In the genomic region with DNA sequence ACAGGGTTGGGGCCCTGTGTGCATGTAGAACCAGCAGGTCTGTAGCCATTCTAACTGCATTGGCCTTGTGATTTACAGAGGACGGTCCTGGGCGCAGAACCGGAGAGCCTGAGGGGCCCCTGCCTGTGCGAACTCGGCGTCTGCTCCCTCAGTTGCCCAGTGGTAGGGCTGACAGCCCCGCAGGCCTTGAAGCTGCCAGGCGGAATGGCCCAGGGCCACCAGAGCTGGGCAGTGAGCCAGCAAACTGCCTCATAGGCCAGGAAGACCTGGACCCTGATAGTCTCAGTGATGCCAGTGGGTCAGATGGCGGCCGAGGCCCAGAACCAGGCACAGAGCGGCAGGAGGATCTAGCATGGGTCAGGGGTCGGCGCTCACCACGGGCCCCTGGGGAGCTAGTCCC, we compare ENCODE assay signal across 9 mouse cellular contexts. TPM values are rescaled to one million over a fixed set of nuclear protein-coding genes. Genes with fewer than 3 reads are reported as not detected.
DNase-seq lines count a peak whose midpoint lies in the region; ATAC-seq and TF ChIP-seq lines count a peak whose summit lies in the region.
"Had no signal": no experiment of that assay in that cellular context is flagged by ENCODE, and none has a peak within 500 bp of the region (broad histone marks: within the 10 kb centered on the region; RNA-seq: fewer than 3 reads in every experiment).

No protein-coding gene starts in this region.

- H3K4me2 ChIP-seq in heart, embryonic 12.5 days, result no peak overlapping the region
- no peak overlapping the region for H3K4me2 ChIP-seq in hindbrain, embryonic 13.5 days
- H3K4me2 ChIP-seq: liver, embryonic 15.5 days had no signal

- ATAC-seq in heart, embryonic 12.5 days (ENCODE audit: insufficient number of reproducible peaks, low FRiP score), result no peak
- no peak for ATAC-seq in hindbrain, embryonic 13.5 days (ENCODE audit: low FRiP score)
- ATAC-seq in megakaryocyte progenitor cell, adult 5-6 weeks (replicated peaks; ENCODE audit: poor library complexity), result no peak

- TF ChIP-seq CTCF in E14TG2a.4 (conservative IDR thresholded peaks at IDR 0.05; ENCODE audit: low read length), result no peak
- TF ChIP-seq CTCF in brain, embryonic 14.5 days (IDR thresholded peaks at IDR 0.05; ENCODE audit: borderline replicate concordance, extremely low read depth, insufficient read depth, insufficient read length), result no peak

- WGBS in heart, embryonic 12.5 days, result 88% methylated on average over 14 of the region's 14 CpGs
- 93% methylated on average over 14 of the region's 14 CpGs for WGBS in hindbrain, embryonic 13.5 days

- DNase-seq in heart, adult 11 months, result peak; percentile 88
- peak; percentile 36 for DNase-seq in brain, embryonic 14.5 days (ENCODE audit: low read depth)
- DNase-seq in kidney, adult 8-10 months, result peak; percentile 66 to 78
- DNase-seq in urinary bladder, postnatal 4 days (ENCODE audit: low spot score in 2 of 2), result no peak

- H3K27me3 ChIP-seq in heart, embryonic 12.5 days (replicated peaks), result no peaks in the 10 kb centered on the region
- H3K27me3 ChIP-seq in E14TG2a.4 (ENCODE audit: insufficient read depth, low read length), result no peaks in the 10 kb centered on the region
- no peaks in the 10 kb centered on the region for H3K27me3 ChIP-seq in hindbrain, embryonic 13.5 days
- H3K27me3 ChIP-seq: liver, embryonic 15.5 days had no signal

- H3K9me3 ChIP-seq in heart, embryonic 12.5 days (replicated peaks), result no peaks in the 10 kb centered on the region
- no peaks in the 10 kb centered on the region for H3K9me3 ChIP-seq in E14TG2a.4 (ENCODE audit: low read length)
- H3K9me3 ChIP-seq in hindbrain, embryonic 13.5 days, result no peaks in the 10 kb centered on the region
- H3K9me3 ChIP-seq: liver, embryonic 15.5 days had no signal

- H3K36me3 ChIP-seq in heart, embryonic 12.5 days, result peaks cover 40% of the 10 kb centered on the region
- peaks cover 94% of the 10 kb centered on the region for H3K36me3 ChIP-seq in E14TG2a.4 (ENCODE audit: insufficient read depth, low read length)
- H3K36me3 ChIP-seq in hindbrain, embryonic 13.5 days, result peaks cover 97% of the 10 kb centered on the region

- H3K4me3 ChIP-seq in heart, embryonic 12.5 days, result no peak overlapping the region
- H3K4me3 ChIP-seq in E14TG2a.4 (replicated peaks; ENCODE audit: low read length), result peak overlapping the region; percentile 58
- no peak overlapping the region for H3K4me3 ChIP-seq in hindbrain, embryonic 13.5 days
- H3K4me3 ChIP-seq: liver, embryonic 15.5 days had no signal

- no peak for TF ChIP-seq POLR2A in brain, embryonic 14.5 days (IDR thresholded peaks at IDR 0.05; ENCODE audit: borderline replicate concordance, extremely low read depth, insufficient read depth, insufficient read length, poor library complexity, severe bottlenecking)

- H3K27ac ChIP-seq in heart, embryonic 12.5 days (ENCODE audit: poor library complexity, severe bottlenecking), result no peak overlapping the region
- H3K27ac ChIP-seq in hindbrain, embryonic 13.5 days, result no peak overlapping the region
- H3K27ac ChIP-seq: liver, embryonic 15.5 days had no signal

- no peak overlapping the region for H3K9ac ChIP-seq in heart, embryonic 12.5 days
- H3K9ac ChIP-seq in hindbrain, embryonic 13.5 days, result no peak overlapping the region
- H3K9ac ChIP-seq: liver, embryonic 15.5 days had no signal

- peaks cover 1% of the 10 kb centered on the region for H3K4me1 ChIP-seq in heart, embryonic 12.5 days (replicated peaks)
- H3K4me1 ChIP-seq in E14TG2a.4 (replicated peaks; ENCODE audit: low read depth, low read length), result peaks cover 65% of the 10 kb centered on the region
- peaks cover 3% of the 10 kb centered on the region for H3K4me1 ChIP-seq in hindbrain, embryonic 13.5 days (replicated peaks)

RNA-seq across cellular contexts. Expression of a gene that starts 17.5 kb away (rescaled TPM):
- polyA plus RNA-seq in heart, embryonic 12.5 days (2016; fragmentation: Nextera tagmentation; extraction: Ambion mirVana), result 7.0 and 7.3 TPM in 2 replicates
- polyA plus RNA-seq in brain, embryonic 14.5 days (2012; rRNA removed), result 48.8 and 82.9 TPM in 2 replicates
- polyA plus RNA-seq in hindbrain, embryonic 13.5 days (2015; fragmentation: Nextera tagmentation; extraction: Ambion mirVana), result 24.2 and 24.9 TPM in 2 replicates
- total RNA-seq in megakaryocyte progenitor cell, adult 5-6 weeks (2015), result 0.59 and 2.1 TPM in 2 replicates
- 1.1 and 4.7 TPM in 2 replicates for total RNA-seq in megakaryocyte progenitor cell, adult 5-6 weeks (2017)

RNA-seq across cellular contexts. Expression of a gene that starts 22.7 kb away (rescaled TPM):
- polyA plus RNA-seq in heart, embryonic 12.5 days (2016; fragmentation: Nextera tagmentation; extraction: Ambion mirVana), result 3.0 and 4.2 TPM in 2 replicates
- polyA plus RNA-seq in brain, embryonic 14.5 days (2012; rRNA removed), result 6.5 and 6.8 TPM in 2 replicates
- 6.4 and 7.0 TPM in 2 replicates for polyA plus RNA-seq in hindbrain, embryonic 13.5 days (2015; fragmentation: Nextera tagmentation; extraction: Ambion mirVana)
- 26.6 and 48.3 TPM in 2 replicates for total RNA-seq in megakaryocyte progenitor cell, adult 5-6 weeks (2015)
- 16.4 and 26.7 TPM in 2 replicates for total RNA-seq in megakaryocyte progenitor cell, adult 5-6 weeks (2017)

RNA-seq across cellular contexts. Expression of a gene that starts 59.1 kb away (rescaled TPM):
- 4.7 and 6.4 TPM in 2 replicates for polyA plus RNA-seq in heart, embryonic 12.5 days (2016; fragmentation: Nextera tagmentation; extraction: Ambion mirVana)
- 2.6 and 5.0 TPM in 2 replicates for polyA plus RNA-seq in brain, embryonic 14.5 days (2012; rRNA removed)
- polyA plus RNA-seq in hindbrain, embryonic 13.5 days (2015; fragmentation: Nextera tagmentation; extraction: Ambion mirVana), result 3.6 and 4.6 TPM in 2 replicates
- 1.8 and 2.1 TPM in 2 replicates for total RNA-seq in megakaryocyte progenitor cell, adult 5-6 weeks (2015)
- total RNA-seq in megakaryocyte progenitor cell, adult 5-6 weeks (2017), result 0.54 and 0.92 TPM in 2 replicates

Comparison
In these comparisons a context has a peak if more than half of its experiments do, and no peak if none do; other contexts are left out.
1. DNase-seq: peak in heart, adult 11 months (single experiment), brain, embryonic 14.5 days (single experiment) and kidney, adult 8-10 months (2 of 2); none in urinary bladder, postnatal 4 days (0 of 2).